Mouse (Mus musculus) thymus, postnatal 4 days (tissue): Measurements from ENCODE around the gene Rbm33.
A peak's percentile ranks its signal among the peaks of the same experiment; 100 is the strongest.

Experiments used
- DNase-seq: peaks from one replicate; pipeline ENCODE4 v3.0.0; 2021

The Rbm33 gene

DNA sequence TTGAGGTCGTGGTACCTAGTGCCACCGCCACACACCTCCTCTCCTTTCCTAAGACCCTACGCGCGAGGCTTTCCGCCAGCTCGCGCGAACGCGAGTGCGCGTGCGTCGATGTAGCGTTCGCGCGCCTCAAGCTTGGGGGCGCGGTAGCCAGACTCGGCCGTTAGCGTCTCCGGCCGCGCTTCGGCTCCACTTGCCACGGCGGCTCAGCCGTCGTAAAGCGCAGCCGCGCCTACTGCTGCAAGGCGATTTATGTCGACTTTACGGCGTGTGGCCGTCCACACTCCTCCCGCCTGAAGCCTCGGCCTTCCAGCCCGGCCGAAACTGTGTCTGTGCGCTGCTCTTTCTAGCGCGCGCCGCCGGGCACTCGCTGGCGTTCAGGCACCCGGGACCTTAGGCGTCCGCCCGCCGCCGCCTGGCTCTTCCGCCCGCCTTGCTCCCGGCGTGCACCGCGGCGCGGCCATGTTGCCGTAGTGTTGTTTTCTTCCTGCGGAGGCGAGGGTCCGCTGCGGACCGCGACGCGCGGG, at the start of gene Rbm33:
Gene Rbm33 (plus strand): TSS at position 400 of the 524 bp plus-strand sequence.
- peak; percentile 90 for DNase-seq

DNA sequence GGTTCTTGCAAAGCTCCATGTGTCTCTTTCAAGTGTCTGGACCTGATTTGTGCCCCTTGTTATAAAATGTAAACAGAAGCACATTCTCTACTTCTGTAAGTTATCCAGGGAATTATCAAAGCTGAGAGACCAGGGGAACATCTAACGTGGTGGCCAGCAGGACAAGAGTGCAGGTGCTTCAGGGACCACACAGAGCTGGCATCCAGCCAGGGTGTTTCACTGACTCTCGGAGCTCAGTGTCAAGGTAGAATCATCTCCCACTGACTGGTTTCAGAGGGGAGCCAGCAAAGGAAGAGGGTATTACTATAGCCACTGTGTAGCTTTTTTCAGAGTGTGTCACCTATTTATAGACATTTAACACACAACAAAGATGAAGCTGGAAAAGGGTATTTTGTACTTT, 49.3 kb upstream of the Rbm33 start:
- DNase-seq, result no peak

DNA sequence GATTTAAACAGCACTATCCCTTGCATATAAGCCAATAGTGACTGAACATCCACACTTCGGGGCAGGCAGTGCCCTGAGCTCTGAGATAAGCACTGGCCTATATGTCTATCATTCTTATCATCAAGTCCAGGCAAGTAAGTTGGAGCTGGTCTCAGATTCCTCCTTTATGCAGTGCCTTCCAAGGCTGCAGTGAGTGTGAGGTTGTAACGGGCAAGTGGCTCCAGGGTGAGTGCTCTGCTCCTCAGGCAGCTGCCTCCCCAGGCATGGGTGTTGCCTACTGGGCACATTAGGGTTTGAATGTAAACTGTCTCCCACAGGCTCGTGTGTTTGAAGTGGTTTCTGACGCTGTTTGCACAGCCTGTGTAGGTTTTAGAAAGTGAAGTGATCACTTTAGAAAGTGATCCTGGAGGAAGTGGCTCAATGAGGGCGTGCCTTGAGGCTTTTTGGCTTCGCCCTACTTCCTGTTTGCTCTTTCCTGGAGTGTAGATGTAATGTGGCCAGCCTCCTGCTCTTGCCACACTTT, 47.4 kb upstream of the Rbm33 start:
- DNase-seq, result peak; percentile 38

DNA sequence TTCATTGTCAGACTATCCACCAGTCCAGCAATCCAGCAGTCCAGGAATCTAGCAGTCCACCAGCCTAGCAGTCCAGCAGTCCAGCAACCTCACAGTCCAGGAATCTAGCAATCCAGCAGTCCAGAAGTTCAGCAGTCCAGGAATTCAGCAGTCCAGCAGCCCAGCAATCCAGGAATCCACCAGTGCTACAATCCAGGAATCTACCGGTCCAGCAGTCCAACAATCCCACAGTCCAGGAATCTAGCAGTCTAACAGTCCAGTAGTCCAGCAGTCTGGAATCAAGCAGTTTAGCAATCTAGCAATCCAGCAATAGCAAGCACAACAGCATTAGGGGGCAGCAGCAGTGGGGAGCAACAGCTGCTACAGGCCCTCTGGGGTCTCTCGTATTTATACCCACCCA, 44.1 kb upstream of the Rbm33 start:
- no peak for DNase-seq

DNA sequence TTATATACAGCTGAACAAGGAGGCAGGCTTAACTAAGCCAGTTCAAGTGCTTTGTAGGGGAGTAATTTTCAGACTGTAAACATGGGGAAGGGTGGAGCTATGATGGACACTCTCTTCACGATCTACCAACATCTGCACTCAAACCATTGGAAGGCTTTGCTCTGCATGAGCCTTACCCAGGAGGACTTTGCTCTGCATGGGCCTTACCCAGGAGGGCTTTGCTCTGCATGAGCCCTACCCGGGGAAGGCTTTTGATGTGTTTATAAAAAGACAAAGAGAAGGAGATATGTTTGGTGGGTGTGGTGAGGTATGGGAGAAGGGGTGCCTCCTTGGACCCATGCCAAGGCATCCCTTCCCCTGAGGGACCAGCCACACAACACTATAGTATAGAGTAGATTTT, 39.6 kb upstream of the Rbm33 start:
- no peak for DNase-seq

DNA sequence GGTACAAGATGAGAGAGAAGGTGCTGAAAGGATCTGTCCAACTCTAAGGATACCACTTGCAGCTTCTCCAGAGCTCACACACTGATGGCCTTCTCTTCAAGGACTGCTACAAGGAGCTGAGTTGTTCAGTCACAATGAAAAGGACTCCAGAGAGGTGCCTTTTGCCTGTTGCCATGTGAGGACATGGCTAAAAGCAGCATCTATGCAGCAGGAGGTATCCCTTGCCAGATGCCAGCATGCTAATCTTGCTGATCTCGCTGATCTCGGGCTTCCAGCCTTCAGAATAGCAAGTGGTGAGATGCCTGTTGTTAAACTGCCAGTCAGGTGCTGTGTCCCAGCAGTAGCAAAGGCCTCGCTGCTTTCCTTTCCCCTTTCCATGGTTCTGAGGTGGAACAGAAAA, 27.8 kb upstream of the Rbm33 start:
- DNase-seq, result no peak

DNA sequence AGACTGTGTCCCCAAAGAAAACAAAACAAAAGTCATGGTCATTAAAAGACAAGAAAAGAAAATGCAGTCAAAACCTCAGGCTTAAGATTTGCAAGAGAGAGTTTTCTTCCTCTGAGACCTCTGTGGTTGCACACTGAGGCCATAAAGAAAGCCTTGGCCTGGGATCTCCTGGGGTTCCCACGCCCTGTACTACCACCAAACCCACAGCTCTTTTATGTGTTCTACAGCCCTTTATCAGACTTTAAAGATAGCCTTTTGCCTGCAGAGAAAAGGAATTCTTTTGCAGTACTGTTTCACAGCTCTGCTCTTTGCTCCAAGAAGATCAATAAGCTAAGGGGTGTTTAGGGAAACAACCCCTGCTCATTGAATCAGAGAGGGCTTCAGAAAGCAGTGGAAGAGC, 26.3 kb upstream of the Rbm33 start:
- DNase-seq, result no peak

DNA sequence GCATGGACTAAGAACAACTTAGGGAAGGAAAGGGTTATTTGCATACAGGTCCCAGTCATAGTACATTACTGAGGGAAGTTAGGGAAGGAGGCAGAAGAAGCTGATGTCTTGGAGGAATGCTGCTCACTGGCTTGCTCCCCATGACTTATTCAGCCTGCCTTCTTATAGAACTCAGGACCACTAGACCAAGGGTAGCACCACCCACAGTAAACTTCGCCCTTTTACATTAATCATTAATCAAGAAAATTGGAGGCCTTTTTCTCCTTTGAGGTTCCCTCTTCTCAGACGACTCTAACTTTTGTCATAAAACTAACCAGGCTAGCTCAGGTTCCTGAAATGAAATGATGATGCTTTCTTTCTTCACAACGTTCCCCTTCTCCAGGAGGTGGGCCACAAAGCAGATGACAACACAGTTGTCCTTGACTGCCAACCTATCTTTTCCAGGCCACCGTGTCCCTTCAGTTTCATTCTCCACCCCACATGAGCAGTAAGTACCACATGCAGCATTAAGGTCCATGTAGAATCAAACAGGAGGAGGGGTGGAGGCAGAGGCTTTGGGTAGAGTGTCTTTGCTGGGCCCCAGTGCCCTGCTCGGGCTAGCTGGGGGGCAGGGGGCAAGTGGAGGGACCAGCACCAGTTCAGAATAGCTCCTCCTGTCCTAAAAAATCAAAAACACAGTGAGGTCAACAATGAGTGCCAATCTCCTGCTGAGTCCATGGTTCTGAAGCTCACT, 25.6 kb upstream of the Rbm33 start:
- no peak for DNase-seq

DNA sequence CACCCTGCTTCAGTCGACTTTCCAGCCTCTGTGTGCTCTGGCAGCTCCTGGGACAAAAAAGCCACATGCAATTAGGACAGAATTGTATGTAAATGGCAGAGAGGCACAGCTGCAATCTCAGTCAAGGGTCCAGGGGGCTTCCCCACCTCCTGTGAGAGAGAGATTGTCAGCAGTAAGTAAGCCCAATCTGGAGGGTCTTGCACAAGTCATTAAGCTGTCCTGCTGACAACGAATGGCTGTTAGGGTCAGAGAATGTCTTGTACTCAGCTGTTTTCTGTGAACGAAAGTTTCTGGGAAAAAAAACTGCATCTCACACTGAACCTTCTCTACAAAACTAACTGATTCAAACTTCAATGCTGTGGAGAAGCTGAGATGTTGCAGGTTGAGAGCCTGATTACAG, 24.6 kb upstream of the Rbm33 start:
- no peak for DNase-seq

DNA sequence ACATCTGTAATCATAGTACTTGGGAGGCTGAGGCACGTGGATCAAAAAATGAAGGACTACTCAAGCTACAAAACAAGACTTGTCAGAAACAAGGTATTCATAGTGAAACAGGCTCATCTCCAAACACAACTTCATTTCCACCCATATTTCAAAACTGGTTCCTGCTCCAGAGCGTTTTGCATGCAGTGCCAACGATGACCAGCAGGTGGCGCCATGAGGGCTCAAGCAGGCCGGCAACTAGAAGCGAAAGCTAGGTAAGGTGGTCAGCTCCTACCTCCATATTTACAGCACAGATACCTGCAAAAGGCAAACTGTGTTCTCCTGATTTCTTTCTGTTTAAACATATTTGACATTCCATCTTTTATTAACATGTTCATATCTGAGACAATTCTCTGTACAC, 22.9 kb upstream of the Rbm33 start:
- DNase-seq, result peak; percentile 93

DNA sequence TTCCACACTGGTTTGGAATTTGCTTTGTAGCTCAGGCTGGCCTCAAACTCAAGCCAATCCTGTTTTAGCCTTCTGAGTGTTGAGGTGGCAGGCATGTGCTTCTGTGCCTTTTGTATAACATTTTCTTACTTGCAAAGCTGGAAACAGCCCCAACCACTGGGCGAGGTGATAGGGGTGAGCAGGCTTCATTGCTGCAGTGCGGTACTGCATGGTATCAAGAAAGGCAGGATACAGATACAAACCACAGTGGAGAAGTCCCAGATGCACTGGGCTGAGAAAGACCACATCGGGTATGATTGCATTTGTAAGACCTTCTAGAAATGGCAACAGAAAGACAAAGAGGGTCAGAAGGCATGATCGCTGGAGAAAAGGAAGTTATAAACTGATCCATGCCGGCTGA, 18.8 kb upstream of the Rbm33 start:
- no peak for DNase-seq

DNA sequence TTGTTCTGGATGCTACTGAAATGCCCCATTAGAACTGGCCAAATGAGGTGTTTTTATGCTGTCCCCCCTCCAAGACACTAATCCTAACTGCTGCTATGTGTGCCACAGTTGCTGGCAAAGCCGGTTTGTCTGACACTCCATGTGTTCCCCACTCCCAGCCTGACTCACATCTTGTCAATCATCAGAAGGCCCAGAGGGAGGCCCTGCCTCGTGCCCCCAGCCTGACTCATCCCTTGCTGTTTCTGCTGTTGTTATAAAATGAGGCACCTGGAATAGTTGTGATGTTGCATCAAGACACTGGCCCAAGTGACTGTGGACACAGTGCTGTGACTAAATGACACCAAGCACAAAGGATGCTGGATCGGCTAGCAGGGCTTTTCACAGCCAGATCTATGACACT, 18.2 kb upstream of the Rbm33 start:
- no peak for DNase-seq

DNA sequence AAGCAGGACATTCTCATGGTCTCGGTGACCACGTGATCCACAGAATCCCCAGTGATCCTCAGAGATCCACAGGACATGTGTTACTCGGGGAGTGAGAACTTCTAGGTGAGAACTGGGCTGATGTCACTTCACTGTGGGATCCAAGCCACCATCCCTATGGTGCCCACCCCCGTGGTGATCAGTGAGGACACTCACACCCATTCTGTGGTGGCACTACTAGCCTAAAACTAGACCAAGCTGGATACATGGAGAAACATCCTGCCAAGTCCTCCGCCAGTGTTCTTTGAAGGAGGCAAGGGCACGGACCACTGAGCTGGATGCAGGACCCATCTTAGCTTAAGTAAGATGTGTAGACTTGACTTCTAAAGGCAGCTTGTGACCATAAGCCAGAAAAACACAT, 17.6 kb upstream of the Rbm33 start:
- no peak for DNase-seq

DNA sequence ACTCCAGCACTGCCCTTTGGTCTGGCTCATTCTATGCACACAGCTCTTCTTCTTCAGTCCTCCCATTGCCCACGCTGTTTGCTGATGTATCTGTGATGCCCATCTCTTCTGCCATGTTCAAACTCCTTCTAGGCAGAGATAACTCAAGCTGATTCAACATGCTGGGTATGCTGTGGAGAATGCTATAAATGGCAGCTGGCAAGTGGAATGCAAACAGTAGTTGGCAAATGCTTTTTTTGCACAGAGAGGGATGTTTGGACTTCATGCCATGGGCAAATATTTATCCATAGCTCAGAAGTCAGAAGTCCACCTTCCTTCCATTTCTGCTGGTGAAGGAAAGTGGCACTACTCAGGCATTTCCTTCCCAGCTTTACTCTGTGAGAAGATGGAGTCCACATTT, 14.2 kb upstream of the Rbm33 start:
- DNase-seq, result no peak

DNA sequence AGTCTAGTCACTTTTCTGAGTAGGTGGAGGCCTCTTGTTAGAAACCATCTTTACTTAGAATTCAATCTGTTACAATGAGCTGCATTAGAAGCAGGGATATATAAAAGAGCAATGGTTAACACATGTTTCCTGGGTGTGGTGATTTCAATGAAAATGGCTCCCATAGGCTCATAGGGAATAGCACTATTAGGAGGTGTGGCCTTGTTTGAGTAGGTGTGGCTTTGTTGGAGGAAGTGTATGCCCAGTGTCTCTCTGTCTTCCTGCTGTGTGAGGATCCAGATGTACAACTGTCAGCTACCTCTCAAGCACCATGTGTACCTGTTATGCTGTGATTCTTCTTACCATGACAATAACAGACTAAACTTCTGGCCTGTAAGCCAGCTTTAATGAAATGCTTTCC, 12.4 kb upstream of the Rbm33 start:
- DNase-seq, result no peak

DNA sequence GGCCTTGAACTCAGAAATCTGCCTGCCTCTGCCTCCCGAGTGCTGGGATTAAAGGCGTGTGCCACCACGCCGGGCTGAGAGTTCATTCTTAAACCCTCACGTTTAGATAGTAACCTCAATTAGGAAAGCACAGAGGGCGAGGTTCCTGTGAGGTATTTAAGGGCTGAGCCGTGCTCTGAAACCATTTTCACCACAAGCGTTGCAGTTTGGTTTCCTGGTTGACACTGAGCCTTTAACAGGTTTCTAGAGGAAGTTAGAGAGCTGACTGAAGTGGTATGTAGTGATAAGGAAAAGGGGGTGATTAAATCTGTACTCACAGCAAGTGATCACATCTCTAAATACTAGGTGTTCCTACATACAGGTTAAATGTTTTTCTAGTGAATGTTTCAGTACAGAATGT, 1.4 kb upstream of the Rbm33 start:
- DNase-seq, result peak; percentile 22

DNA sequence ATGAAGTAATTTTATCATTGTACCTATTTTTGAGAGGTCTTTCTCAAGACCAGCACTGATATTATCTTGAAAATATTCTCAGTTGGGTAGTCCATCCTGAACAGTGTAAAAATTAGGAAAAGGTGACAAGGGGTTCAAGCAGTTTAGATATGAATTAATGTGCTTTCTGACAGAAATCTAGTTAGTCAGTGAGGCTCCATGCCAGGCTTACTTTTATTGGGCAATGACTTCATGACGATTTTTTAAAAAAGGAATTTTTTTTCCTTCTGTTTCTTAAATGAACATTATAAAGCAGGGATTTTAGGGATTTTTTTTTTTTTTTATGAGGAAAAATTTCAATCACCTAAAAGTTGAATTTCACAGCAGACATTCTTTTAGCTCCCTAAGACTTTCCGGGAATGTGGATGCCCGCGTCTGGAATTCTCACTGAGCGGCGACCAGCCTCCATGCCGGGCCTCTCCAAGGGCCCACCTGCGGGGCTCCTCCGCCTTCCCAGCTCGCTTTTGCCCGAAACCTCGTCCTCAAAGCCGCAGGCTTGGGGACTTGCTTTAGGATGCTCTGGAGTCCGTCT, 685 bp upstream of the Rbm33 start:
- DNase-seq, result no peak

DNA sequence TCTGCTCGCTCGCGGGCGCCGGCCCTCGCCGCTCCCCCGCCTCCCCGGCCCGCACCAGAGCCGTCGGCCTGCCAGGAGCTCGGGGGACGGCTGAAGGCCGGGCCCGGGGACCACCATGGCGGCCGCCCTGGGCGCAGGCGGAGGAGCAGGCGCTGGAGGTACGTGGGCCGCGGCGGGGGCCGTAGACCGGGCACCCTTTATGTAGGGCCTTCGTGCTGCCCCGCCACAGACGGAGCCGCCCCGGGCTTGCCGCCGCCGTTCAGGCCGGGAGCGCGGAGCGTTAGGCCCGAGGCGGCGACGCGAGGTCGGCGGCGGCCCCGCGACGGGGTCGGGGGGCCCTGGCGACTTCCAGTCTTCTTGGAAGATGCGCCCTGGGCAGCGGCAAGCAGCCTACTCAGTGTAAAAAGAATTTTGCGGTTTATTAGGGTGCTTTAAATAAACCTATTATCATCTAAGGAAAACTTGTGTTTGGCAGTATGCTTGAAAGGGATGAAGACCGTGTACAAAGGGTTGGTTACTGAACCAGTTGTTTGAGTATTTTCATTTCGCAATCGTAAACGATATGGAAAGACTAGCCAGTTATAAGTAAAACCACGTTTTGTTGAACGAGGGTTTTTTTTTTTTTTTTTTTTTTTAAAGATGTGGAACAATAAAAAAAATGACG, 464 bp downstream of the Rbm33 start:
- no peak for DNase-seq

DNA sequence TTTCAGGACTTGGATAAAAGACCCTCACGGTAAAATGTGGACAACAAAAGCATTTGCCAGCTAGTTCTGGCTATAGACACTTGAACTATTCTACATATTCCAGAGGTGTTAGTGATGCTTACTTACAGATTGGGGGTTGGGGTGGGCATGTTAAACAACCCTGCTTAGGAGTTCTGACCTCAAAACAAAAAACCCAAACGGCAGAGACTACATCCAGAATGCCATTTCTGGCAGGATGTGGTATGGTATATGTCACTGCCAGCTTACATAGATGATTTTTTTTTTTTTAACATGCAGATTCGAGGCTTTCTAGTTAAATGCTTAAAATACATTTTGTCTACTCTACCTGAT, 971 bp downstream of the Rbm33 start:
- peak; percentile 18 for DNase-seq

DNA sequence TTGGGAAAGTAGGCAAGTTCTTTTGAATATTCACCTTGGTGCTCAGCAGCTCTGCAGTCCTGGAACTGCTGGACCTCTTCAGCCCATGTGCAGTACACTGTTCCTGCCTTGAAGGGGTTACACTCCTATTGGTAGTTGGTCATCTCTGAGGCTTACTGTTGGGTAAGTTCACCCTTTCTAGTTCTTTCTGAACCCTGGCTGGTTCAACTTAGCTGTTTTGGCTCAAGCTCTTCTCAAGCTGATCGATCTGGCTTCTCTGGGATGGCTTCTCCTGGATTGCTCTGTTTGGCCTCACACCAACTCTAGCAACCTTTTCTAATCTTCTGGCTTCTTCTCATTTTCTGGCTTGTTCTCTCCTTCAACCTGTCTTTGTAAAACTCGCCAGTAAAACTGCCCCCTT, 1.8 kb downstream of the Rbm33 start:
- no peak for DNase-seq

DNA sequence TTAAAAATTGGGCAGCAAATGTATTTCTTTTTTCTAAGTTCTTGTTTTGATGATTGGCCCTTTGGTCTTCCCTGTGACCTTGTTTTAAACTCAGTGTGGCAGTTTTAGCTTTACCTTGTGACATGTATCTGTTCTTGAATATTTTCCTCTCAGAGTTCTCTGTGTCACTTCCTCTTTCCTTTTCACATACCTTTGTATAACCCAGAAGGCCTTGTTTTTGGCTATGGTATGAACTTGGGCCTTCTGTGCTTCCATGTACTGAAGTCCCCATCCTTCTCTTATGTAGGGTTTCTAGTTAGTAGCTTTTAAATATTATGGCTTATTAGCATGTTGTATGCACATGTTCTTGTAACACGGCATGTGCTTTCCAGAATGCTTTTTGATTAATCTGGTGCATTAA, 4.8 kb downstream of the Rbm33 start:
- DNase-seq, result no peak

DNA sequence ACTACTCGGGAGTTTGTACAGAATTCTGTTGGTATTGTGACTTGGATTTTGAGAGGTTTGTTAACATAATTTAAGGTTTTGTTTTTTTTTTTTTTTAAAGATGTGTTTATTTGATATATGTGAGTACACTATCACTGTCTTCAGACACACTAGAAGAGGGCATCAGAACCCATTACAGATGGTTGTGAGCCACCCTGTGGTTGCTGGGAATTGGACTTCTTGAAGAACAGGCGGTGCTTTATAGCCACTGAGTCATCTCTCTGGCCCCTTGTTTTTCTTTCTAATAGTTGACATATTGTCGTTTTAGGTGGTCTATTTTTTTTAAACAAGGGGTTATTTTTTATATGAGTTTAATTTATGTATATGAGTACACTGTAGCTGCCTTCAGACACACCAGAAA, 5.3 kb downstream of the Rbm33 start:
- DNase-seq, result no peak

DNA sequence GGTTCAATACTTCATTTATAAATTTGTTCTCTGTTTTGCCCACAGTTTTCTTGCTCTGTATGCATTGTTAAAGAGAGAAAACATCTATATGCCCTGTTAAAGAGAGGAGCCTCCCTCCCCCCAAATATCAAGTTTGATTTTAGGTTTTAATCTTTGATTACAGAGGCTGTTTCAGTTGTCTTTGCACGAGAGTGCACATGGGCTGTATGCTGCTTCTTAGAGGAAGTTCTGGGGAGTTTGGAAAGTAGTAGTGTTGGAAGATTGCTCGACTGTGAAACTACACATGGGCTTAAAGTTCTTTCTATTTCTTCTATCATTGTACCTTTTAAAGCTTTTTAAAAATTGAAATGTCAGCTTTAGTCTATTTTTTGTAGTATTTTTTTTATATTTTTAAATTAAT, 6.9 kb downstream of the Rbm33 start:
- no peak for DNase-seq

DNA sequence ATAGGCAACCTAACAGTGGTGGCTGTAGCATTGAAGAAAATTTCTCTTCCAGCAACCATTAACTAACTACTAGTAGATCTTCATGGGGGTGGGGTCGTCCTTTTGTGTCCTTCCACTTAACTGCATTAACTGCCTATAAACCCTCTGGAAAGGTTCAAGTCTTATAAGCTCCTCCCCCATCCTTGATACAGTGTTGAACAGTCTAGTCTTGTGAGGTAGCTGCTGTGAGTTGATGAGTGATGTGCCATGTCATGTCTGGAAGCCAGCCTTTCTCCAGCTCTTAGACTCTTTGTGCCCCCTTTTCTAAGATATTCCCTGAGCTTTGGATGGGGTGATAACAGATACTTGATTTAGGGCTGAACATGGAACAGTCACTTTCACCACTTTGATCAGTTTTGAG, 7.5 kb downstream of the Rbm33 start:
- DNase-seq, result no peak
